Mouse (Mus musculus) midbrain, embryonic 15.5 days (tissue): ENCODE data around the gene Cracr2a. TPM values are rescaled to one million over a fixed set of nuclear protein-coding genes. Genes with fewer than 3 reads are reported as not detected.

Experiments
- ATAC-seq: fragments of 200-750 bp; cut with Nextera tagmentation; replicated peaks from 2 replicates; pipeline ENCODE4 v1.8.0; 2017; ENCODE audit warnings: moderate TSS enrichment
- H3K27ac ChIP-seq: fragments of 300-500 bp; sonication (generic); 2 replicates; pipeline ENCODE4 v1.5.1; 2015; ENCODE audit warnings: mild to moderate bottlenecking, inconsistent platforms
- H3K27me3 ChIP-seq: fragments of 300-500 bp; sonication (generic); replicated peaks from 2 replicates; pipeline ENCODE4 v1.6.1; 2015; ENCODE audit warnings: inconsistent platforms
- H3K36me3 ChIP-seq: fragments of 300-500 bp; sonication (generic); replicated peaks from 2 replicates; pipeline ENCODE4 v1.6.1; 2015; ENCODE audit warnings: inconsistent platforms
- H3K4me1 ChIP-seq: fragments of 300-500 bp; sonication (generic); 2 replicates; pipeline ENCODE4 v1.6.1; 2015; ENCODE audit warnings: inconsistent platforms
- H3K4me2 ChIP-seq: fragments of 300-500 bp; sonication (generic); 2 replicates; pipeline ENCODE4 v1.6.1; 2015; ENCODE audit warnings: inconsistent platforms, mild to moderate bottlenecking, moderate library complexity
- H3K4me3 ChIP-seq: fragments of 300-500 bp; sonication (generic); 2 replicates; pipeline ENCODE4 v1.5.1; 2015; ENCODE audit warnings: mild to moderate bottlenecking, inconsistent platforms
- H3K9ac ChIP-seq: fragments of 300-500 bp; sonication (generic); 2 replicates; pipeline ENCODE4 v1.6.1; 2015; ENCODE audit warnings: mild to moderate bottlenecking, inconsistent platforms
- H3K9me3 ChIP-seq: fragments of 300-500 bp; sonication (generic); 2 replicates; pipeline ENCODE4 v1.6.1; 2016; ENCODE audit warnings: inconsistent platforms
- WGBS: fragments of 180-500 bp; shearing (Covaris S2); methylation state at CpG from one replicate; pipeline ENCODE4 v1.1.7; 2015; ENCODE audit warnings: mixed read lengths; 5-methylcytosine and 5-hydroxymethylcytosine counted together
- polyA plus RNA-seq: library from polyadenylated mRNA; unstranded; fragments of >200 nt; fragmentation: Nextera tagmentation; extraction: Ambion mirVana; gene quantifications from 2 replicates; pipeline ENCODE4 v1.2.1, GENCODE M21; 2015

Gene Cracr2a
- polyA plus RNA-seq, 1 experiment from 2014 or later = 0.74 TPM

DNA sequence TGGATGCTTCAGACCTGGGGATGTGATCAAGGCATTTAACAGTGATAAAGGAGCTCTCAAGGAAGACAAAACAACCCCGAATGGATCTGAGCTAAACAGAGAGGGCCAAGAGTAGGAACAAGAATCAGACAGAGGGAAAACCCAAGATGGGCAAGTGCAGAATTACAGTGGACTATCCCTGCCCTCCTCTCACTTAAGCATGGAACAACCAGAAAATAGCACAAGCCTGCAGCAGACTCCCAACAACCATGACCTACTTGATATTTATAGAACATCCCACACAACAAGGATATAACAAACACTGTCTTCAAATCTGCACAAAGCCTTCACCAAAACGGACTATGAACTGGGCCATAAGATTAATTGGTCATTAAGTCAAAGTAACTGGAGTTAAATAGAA lies 23.0 kb upstream of the Cracr2a start:
- H3K4me1 ChIP-seq = peaks cover 5% of the 10 kb centered on the region; the same call in 1 of the 2 replicates
- no peaks in the 10 kb centered on the region for H3K9me3 ChIP-seq
- no peaks in the 10 kb centered on the region for H3K36me3 ChIP-seq
- no peak overlapping the region for H3K4me2 ChIP-seq
- H3K27me3 ChIP-seq = no peaks in the 10 kb centered on the region
- H3K9ac ChIP-seq = no peak overlapping the region
- no peak overlapping the region for H3K27ac ChIP-seq
- no peak for ATAC-seq
- WGBS = 75% methylated on average over 2 of the region's 2 CpGs
- H3K4me3 ChIP-seq = no peak overlapping the region

DNA sequence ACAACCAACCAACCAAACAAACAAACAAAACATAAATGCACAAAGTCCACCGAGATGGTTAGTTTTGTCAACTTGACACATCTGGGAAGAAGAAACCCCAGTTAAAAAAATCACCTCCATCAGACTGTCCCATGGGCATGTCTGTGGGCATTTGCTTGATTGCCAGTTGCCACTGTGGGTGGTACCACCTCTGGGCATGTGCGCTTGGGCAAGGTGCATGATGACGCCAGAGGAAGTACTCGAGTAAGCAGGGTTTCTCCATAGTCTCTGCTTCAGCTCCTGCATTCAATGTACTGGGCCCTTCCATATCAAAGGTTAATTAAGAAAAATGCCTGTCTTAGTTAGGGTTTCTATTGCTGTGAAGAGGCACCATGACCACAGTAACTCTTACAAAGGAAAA lies 21.9 kb upstream of the Cracr2a start:
- ATAC-seq = no peak
- Histone ChIP-seq H3K36me3 (no peaks in the 10 kb centered on the region), H3K27me3 (no peaks in the 10 kb centered on the region), H3K4me1 (peaks cover 5% of the 10 kb centered on the region; the same call in 1 of the 2 replicates), H3K9me3 (no peaks in the 10 kb centered on the region), H3K4me3 (no peak overlapping the region), H3K4me2 (no peak overlapping the region), H3K9ac (no peak overlapping the region), H3K27ac (no peak overlapping the region)
- WGBS = 88% methylated on average over 4 of the region's 4 CpGs

DNA sequence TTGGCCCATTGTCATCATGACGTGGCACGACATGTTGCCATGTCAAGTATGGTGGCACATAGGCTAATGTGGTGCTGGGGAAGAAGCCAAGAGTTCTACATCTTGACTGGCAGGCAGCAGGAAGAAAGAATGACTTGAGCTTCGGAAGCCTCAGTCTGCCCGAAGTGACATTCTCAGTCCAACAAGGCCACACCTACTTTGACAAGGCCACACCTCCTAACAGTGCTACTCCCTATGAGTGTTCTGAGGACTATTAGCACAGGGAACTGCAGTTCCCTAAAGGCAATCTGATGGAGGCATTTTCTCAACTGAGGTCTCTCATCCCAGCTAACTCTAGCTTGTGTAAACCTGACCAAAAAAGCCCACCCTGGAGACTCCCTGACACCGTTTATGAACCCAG lies 21.5 kb upstream of the Cracr2a start:
- WGBS = 75% methylated on average over 5 of the region's 5 CpGs
- no peak overlapping the region for H3K9ac ChIP-seq
- no peaks in the 10 kb centered on the region for H3K27me3 ChIP-seq
- peaks cover 5% of the 10 kb centered on the region; the same call in 1 of the 2 replicates for H3K4me1 ChIP-seq
- ATAC-seq = no peak
- H3K9me3 ChIP-seq = no peaks in the 10 kb centered on the region
- H3K36me3 ChIP-seq = no peaks in the 10 kb centered on the region
- H3K4me2 ChIP-seq = no peak overlapping the region
- H3K4me3 ChIP-seq = no peak overlapping the region
- H3K27ac ChIP-seq = no peak overlapping the region

DNA sequence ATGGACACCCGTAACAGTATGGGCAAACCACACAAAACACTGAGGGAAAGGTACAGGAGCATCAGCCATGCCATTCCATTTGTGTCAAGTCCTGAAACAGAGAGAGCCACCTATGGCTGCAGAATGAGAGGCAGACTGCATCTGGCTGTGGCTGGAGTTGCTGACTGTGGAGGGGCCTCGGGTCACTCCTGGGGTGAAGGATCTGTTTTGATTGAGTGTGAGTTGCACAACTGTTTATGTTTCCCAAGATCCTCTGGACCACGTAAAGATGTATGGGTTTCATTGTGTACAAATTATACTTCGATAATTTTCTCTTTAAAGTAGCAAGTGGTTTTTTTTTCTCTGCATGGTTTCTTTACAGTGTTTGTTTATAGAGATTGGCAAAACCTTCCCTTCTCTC lies 20.6 kb upstream of the Cracr2a start:
- no peak for ATAC-seq
- Histone ChIP-seq H3K4me1 (peaks cover 5% of the 10 kb centered on the region; the same call in 1 of the 2 replicates), H3K27me3 (no peaks in the 10 kb centered on the region), H3K27ac (no peak overlapping the region), H3K9ac (no peak overlapping the region), H3K4me2 (no peak overlapping the region), H3K9me3 (no peaks in the 10 kb centered on the region), H3K4me3 (no peak overlapping the region), H3K36me3 (no peaks in the 10 kb centered on the region)
- WGBS = 79% methylated on average over 4 of the region's 4 CpGs

DNA sequence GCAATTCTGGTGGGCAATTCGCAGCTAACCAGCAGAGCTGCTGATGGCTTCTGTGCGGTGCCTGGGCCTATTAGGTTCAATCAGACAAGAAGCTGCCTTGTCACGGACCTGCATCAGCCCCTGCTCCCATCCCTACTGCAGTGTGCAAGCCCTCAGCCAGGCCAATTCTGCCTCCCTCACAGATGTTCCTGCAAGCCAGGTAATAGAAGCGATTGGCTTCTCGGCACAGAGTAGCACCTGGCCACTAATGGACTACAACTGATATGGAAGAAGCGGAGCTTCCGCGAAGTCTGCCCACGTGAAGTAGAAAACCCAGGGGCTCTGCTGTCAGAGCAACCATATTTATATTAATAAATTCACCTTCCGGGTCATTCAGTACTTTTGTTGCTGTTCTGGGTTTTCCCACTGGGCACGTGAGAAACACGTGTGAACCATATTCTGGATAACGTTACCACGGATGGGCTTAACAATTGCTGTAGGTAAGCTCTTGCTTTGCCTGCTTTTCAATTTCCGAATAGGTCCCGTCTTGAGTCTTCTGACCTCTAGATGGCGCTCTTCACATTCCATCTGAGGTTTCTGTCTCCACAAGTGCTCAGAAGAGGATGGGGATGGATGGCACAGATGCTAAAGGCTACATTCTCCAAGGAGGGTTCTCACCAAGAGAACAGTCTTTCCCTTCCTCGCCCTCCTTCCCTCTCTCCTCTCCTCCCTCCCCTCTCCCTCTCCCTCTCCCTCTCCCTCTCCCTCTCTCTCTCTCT lies 19.3 kb upstream of the Cracr2a start:
- Histone ChIP-seq H3K36me3 (no peaks in the 10 kb centered on the region), H3K27ac (no peak overlapping the region), H3K27me3 (no peaks in the 10 kb centered on the region), H3K9ac (no peak overlapping the region), H3K4me3 (no peak overlapping the region), H3K4me2 (no peak overlapping the region), H3K9me3 (no peaks in the 10 kb centered on the region), H3K4me1 (peaks cover 5% of the 10 kb centered on the region; the same call in 1 of the 2 replicates)
- WGBS = 30% methylated on average over 18 of the region's 18 CpGs
- peak; percentile 85 for ATAC-seq

DNA sequence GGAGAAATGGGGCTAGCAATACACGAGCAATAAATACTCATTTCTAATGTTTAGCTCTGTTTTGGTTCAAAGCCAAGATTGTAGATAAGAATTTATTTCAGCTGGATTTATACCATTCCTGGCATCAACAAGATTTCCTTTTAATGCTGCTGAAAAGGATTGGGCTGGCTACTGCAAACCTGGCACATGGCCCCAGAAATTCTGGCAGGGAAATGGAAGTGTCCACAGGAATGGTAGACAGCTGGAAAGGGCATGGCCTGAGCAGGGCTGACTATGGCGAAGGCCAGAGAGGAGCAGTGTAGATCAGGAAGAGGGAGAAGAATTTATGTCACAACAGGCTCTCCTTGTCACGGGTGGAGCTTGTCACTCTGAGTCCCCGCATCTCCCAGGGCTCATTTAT lies 14.5 kb upstream of the Cracr2a start:
- Histone ChIP-seq H3K9me3 (no peaks in the 10 kb centered on the region), H3K4me3 (no peak overlapping the region), H3K27ac (no peak overlapping the region), H3K36me3 (no peaks in the 10 kb centered on the region), H3K9ac (no peak overlapping the region), H3K27me3 (no peaks in the 10 kb centered on the region), H3K4me2 (no peak overlapping the region), H3K4me1 (peaks cover 2% of the 10 kb centered on the region; the same call in 1 of the 2 replicates)
- WGBS = 65% methylated on average over 4 of the region's 4 CpGs
- ATAC-seq = no peak

DNA sequence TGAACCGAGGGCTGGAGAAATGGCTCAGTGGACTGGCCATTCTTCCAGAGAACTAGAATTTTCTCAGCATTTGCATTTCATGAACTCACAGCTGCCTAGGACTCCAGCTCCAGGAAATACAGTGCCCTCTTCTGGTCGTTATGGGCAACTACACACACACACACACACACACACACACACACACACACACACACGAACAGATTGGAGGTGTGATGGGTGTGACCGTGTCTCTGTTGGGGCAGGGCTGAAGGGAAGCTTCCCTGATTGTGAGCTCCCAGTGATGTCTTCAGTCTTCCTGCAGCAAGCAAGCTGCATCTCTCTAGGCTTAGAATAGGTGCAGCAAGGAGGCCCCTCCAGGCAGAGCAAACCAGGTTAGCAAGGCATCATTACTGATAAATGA lies 8.2 kb upstream of the Cracr2a start:
- no peak for ATAC-seq
- H3K9me3 ChIP-seq = no peaks in the 10 kb centered on the region
- no peak overlapping the region for H3K27ac ChIP-seq
- H3K9ac ChIP-seq = no peak overlapping the region
- no peaks in the 10 kb centered on the region for H3K27me3 ChIP-seq
- H3K4me1 ChIP-seq = no peaks in the 10 kb centered on the region
- H3K4me3 ChIP-seq = no peak overlapping the region
- no peak overlapping the region for H3K4me2 ChIP-seq
- 80% methylated on average over 4 of the region's 4 CpGs for WGBS
- no peaks in the 10 kb centered on the region for H3K36me3 ChIP-seq

DNA sequence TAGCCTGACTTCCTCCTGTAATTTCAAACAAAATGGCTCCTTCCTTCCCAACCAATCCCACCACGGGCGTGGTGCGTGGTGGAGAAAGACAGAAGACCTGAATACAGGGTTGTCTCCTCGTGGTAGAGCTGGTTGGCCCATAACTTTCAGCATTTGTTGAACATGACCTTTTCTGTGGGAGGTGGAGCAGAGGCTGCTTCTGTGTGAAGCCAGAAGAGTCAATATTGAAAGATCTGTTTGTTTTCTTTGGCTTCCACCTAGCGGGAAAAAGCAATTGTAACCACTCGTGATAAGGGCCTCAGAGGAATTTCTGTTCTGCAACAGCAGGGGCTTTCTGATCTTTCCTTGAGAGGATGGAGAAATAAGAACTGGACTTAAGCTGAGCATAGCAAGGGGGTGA lies 5.6 kb upstream of the Cracr2a start:
- H3K27me3 ChIP-seq = no peaks in the 10 kb centered on the region
- 78% methylated on average over 6 of the region's 6 CpGs for WGBS
- no peaks in the 10 kb centered on the region for H3K4me1 ChIP-seq
- no peaks in the 10 kb centered on the region for H3K9me3 ChIP-seq
- no peak overlapping the region for H3K4me3 ChIP-seq
- H3K27ac ChIP-seq = no peak overlapping the region
- no peaks in the 10 kb centered on the region for H3K36me3 ChIP-seq
- H3K4me2 ChIP-seq = no peak overlapping the region
- no peak overlapping the region for H3K9ac ChIP-seq
- no peak for ATAC-seq

DNA sequence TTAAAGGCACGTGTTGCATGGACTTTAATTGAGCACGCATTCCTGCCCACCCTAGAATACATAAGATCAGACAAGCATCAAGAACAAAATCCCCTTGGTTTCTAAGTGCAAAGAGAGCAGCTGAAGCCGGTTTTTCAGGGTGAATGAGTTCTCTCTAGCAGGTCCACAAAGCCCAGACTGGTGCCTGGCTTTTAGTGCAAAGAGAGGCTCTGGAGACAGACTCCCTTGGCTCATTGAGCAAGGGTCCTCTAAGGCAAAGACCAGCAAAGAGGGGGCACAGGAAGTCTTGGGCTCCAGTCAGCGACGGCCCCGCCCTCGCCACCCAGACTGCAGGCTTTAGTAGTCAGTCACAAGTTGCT lies 287 bp upstream of the Cracr2a start:
- Histone ChIP-seq H3K36me3 (no peaks in the 10 kb centered on the region), H3K4me1 (peaks cover 8% of the 10 kb centered on the region), H3K4me3 (peak overlapping the region; percentile 38), H3K9me3 (no peaks in the 10 kb centered on the region), H3K4me2 (peak overlapping the region; percentile 74), H3K27ac (no peak overlapping the region), H3K27me3 (no peaks in the 10 kb centered on the region), H3K9ac (peak overlapping the region; percentile 41; the same call in 1 of the 2 replicates)
- WGBS = 9% methylated on average over 7 of the region's 7 CpGs
- ATAC-seq = no peak

DNA sequence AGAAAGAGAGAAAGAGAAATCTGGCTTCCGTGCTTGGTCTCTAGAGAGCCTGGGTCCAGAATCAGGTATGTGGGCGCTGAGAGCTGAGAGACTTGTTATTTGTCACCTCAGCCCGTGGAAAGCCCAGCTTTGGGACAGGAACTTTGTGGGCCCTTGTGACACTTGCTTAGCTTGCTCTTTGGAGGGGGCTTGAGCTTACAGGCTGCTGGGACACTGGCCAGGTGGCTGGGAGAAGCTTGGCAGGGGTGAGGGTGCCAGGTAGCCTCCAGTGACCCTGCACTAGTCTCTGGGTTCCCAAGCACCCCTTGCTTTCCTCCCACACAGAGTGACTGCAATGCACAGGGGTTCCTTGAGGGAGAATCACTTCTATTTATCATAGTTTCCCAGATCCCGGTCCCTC lies 2.4 kb downstream of the Cracr2a start:
- Histone ChIP-seq H3K9ac (no peak overlapping the region), H3K4me3 (no peak overlapping the region), H3K9me3 (no peaks in the 10 kb centered on the region), H3K27me3 (no peaks in the 10 kb centered on the region), H3K4me2 (no peak overlapping the region), H3K4me1 (peaks cover 8% of the 10 kb centered on the region), H3K36me3 (no peaks in the 10 kb centered on the region), H3K27ac (no peak overlapping the region)
- no peak for ATAC-seq
- 74% methylated on average over 4 of the region's 4 CpGs for WGBS

DNA sequence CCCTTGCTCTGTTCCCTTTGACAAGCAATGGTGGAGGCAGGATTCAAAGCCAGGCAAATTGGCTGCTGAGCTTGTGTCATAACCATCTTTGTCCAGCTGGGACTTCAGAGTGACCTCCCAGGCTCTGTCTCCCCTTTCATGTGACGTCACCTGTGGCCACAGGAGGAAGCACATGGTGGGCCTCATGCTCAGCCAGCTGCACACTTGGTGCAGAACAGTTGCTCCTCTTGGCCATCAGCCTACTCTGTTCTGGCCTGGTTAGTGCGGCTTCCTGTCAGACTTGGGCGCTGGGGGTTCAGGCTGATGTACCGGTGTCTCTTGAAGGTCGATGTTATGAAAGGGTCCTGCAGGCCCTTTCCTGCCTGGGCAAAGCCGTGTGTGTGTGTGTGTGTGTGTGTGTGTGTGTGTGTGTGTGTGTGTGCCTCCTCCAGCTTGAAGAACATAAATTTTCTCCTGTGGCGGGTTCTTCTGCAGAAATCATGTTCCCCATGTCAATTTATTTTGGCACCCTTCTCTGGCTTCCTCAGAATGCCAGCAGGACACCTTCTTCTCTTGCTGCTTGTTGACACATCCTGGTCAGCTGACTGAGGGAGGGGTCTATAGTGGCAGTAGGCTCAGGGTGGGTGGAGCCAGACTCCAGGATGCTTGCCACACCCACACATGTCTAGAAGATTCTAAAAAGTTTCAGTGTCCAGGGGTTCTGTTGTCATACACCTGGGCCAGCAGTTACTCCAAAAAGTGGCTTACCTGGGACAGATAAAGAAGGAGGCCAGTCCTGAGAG lies 5.0 kb downstream of the Cracr2a start:
- no peaks in the 10 kb centered on the region for H3K27me3 ChIP-seq
- H3K27ac ChIP-seq = no peak overlapping the region
- no peak overlapping the region for H3K4me3 ChIP-seq
- no peaks in the 10 kb centered on the region for H3K9me3 ChIP-seq
- H3K9ac ChIP-seq = no peak overlapping the region
- 85% methylated on average over 7 of the region's 7 CpGs for WGBS
- ATAC-seq = no peak
- no peak overlapping the region for H3K4me2 ChIP-seq
- H3K4me1 ChIP-seq = peaks cover 3% of the 10 kb centered on the region
- no peaks in the 10 kb centered on the region for H3K36me3 ChIP-seq

DNA sequence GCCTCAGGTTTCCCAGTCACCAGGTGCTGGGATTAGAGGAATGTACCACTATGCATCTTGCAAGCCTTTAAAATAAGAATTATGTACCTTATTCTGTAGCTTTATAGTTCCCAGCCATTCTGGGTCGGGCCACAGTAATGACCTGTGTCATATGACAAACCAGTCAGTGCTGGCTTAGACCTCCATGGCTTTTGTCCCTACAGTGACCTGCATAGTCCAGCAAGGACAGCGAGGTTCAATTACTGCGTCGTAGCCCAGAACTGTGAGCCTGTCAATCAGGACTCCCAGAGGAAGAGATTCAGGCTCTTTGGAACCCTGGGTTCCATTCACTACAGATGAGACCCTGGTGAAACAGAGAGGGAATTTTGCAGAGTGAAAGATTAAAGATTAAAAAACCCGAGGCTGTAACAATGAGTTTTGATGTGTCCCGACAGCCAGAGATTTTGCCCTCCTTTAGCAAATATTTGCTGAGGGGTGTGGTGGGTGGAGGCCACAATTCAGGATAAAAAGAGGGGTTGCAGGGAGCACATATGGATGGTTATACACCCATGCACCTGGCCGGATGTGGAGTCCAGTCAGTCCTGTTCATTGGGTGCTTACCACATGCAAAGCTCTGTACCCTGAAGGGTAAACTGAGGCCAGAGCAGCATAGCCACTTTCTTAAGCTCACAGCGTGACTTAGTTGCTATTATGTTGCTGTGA lies 10.9 kb downstream of the Cracr2a start:
- Histone ChIP-seq H3K9me3 (no peaks in the 10 kb centered on the region), H3K9ac (no peak overlapping the region), H3K4me3 (no peak overlapping the region), H3K4me1 (no peaks in the 10 kb centered on the region), H3K36me3 (no peaks in the 10 kb centered on the region), H3K4me2 (no peak overlapping the region), H3K27ac (no peak overlapping the region), H3K27me3 (no peaks in the 10 kb centered on the region)
- 66% methylated on average over 8 of the region's 8 CpGs for WGBS
- ATAC-seq = no peak
